Mouse (Mus musculus) heart, postnatal 4 days (tissue): Measurements from ENCODE around the gene BC005561. TPM values are rescaled to one million over a fixed set of nuclear protein-coding genes. Genes with fewer than 3 reads are reported as not detected.

Source experiments
- total RNA-seq, 2 experiments: library from RNA; stranded (reverse); gene quantifications; 2 replicates each; pipeline ENCODE4 v1.2.3; 2021

Gene BC005561
- total RNA-seq, 2 experiments from 2014 or later = 8.1 to 8.2 TPM

Other genes starting within 250 kb of the BC005561 start
- gene Ibsp, start 209.2 kb upstream of the BC005561 start, total RNA-seq = not detected
- gene Mepe, start 183.0 kb upstream of the BC005561 start, total RNA-seq = not detected
- gene Spp1, start 73.2 kb upstream of the BC005561 start, total RNA-seq = under 1 TPM; 0.45 to 0.61 TPM
- gene Pkd2, start 48.9 kb upstream of the BC005561 start, total RNA-seq = 10 to 100 TPM; 33.3 to 34.2 TPM